Mouse (Mus musculus): ENCODE results near the gene Edrf1. TPM values are rescaled to one million over a fixed set of nuclear protein-coding genes. Genes with fewer than 3 reads are reported as not detected.

The Edrf1 gene
- polyA plus RNA-seq (2015; fragmentation: Nextera tagmentation; extraction: Ambion mirVana) = 10.0 and 10.4 TPM in 2 replicates

DNA sequence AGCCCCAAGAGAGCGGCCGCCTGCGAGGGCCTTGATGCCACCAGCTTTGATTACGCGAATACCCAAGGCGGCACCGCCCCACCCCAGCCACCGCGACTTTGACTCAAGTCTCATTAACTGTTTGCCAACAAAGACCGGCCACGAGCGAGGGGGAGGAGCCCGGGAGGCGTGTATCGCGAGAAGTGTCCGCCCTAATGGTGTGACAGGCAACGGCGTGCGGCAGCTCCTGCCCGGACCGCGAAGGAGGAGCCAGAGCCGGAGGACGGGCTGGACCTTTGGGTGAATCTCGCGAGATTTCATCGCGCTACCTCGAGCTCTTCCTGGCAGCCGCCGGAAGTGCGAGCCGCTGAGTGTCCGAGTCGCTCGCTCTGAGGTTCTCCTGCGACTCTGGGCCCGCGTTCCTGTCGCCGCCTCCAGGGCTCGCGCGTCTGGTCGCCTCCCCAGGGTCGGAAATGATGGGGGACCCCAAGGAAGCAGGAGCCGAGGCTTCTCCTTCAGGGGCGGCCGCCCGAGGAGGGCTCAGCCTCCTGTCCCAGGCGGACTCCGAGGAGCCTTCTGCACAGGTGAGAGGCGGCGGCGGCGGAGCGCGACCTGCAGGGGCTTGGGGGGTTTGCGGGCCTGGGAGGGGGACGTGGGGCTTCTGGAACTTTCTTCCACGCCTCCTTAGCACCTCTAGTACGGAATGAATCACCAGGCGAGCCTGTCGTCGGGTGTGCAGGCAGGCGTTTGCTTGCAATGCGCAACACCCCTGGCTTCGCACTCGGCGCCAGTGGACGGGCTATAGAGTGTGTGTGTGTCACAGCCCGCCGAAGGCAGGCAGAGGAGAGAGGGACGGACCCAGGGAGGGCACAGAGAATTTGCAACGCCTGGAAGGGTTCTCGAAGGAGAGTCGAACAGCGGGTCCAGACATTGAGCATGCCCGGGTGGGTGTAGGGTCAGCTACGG, at the start of gene Edrf1:
TSS of gene Edrf1 (plus strand) at position 183 of the 945 bp plus-strand sequence.

GRCm38 (mm10) chr7:133602058-133602457, 35.3 kb upstream of the Edrf1 start, which contains the start of gene Tex36:
Tex36 (minus strand) TSS chr7:133602158.

DNA sequence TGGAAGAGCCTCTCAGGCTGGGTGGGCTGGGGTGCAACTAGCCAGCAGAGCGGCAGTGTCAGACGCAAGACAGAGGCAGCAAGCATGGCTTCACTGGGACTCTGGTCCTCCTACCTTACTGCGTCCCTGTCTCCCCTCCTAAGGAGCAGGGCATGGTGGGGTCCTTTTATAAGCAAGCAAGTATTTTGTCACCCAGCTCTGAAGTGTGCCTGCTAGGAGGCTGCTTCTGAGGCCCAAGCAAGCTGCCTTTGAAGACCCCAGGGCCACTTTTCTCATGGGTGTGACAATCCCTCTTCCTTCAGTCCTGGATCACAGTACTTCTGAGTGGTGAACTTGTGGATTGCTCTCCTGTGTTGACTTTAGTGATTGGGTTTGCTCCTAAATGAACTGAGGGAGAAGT, 42.6 kb downstream of the Edrf1 start, which contains the start of gene Mmp21:
TSS of gene Mmp21 (minus strand) at position 101 of the 400 bp plus-strand sequence.

Other genes starting within 250 kb of the Edrf1 start
- 0.22 TPM in 1 of 2 replicates, not detected in the other for gene Tex36, start 35.4 kb upstream of the Edrf1 start, polyA plus RNA-seq (2015; fragmentation: Nextera tagmentation; extraction: Ambion mirVana)
- not detected in 2 replicates for gene Mmp21, start 42.5 kb downstream of the Edrf1 start, polyA plus RNA-seq (2015; fragmentation: Nextera tagmentation; extraction: Ambion mirVana)
- gene Bccip, start 71.8 kb downstream of the Edrf1 start, polyA plus RNA-seq (2015; fragmentation: Nextera tagmentation; extraction: Ambion mirVana) = 90.2 and 98.1 TPM in 2 replicates
- gene Uros, start 72.5 kb downstream of the Edrf1 start, polyA plus RNA-seq (2015; fragmentation: Nextera tagmentation; extraction: Ambion mirVana) = 36.6 and 41.1 TPM in 2 replicates
- 3.9 and 4.0 TPM in 2 replicates for gene Fank1, start 139.3 kb downstream of the Edrf1 start, polyA plus RNA-seq (2015; fragmentation: Nextera tagmentation; extraction: Ambion mirVana)
- gene Dhx32, start 145.2 kb downstream of the Edrf1 start, polyA plus RNA-seq (2015; fragmentation: Nextera tagmentation; extraction: Ambion mirVana) = 36.1 and 40.0 TPM in 2 replicates